Mouse (Mus musculus) liver, embryonic 14.5 days (tissue): ENCODE measurements around the gene Rom1. TPM values are rescaled to one million over a fixed set of nuclear protein-coding genes. Genes with fewer than 3 reads are reported as not detected.

Experiments
- ATAC-seq: fragments of 200-750 bp; cut with Nextera tagmentation; 2 replicates; pipeline ENCODE4 v1.8.0; 2017; ENCODE audit warnings: moderate number of reproducible peaks, mild to moderate bottlenecking, moderate library complexity; ENCODE audit not compliant: insufficient read depth
- DNase-seq, 3 experiments: peaks; one replicate each; pipeline ENCODE4 v3.0.0-alpha.2; 2012 to 2013; ENCODE audit warnings: low read depth in 3 of 3, low spot score in 3 of 3
- H3K27ac ChIP-seq: fragments of 300-500 bp; sonication (generic); 2 replicates; pipeline ENCODE4 v1.5.1; 2014; ENCODE audit warnings: moderate library complexity, mild to moderate bottlenecking, control low read depth, inconsistent platforms
- H3K27me3 ChIP-seq: fragments of 300-500 bp; sonication (generic); 2 replicates; pipeline ENCODE4 v1.6.1; 2014; ENCODE audit warnings: mild to moderate bottlenecking, low read length, moderate library complexity; ENCODE audit not compliant: control insufficient read depth, insufficient read depth
- H3K36me3 ChIP-seq: fragments of 300-500 bp; sonication (generic); replicated peaks from 2 replicates; pipeline ENCODE4 v1.6.1; 2014; ENCODE audit warnings: low read depth; ENCODE audit not compliant: control insufficient read depth, insufficient read depth
- H3K4me1 ChIP-seq, 2 experiments: fragments of 200-500 bp in 1 of 2; fragments of 300-500 bp in 1 of 2; sonication (generic) in 1 of 2; replicated peaks; 2 replicates each; pipeline ENCODE4 v1.6.1; 2012 to 2014; ENCODE audit warnings: antibody characterized with exemption in 1 of 2, inconsistent platforms in 1 of 2, low read length in 1 of 2; ENCODE audit not compliant: control insufficient read depth in 2 of 2, insufficient read depth in 2 of 2
- H3K4me2 ChIP-seq: fragments of 300-500 bp; sonication (generic); 2 replicates; pipeline ENCODE4 v1.6.1; 2014; ENCODE audit warnings: low read depth, mild to moderate bottlenecking, control low read depth, moderate library complexity
- H3K4me3 ChIP-seq, 2 experiments: fragments of 200-500 bp in 1 of 2; fragments of 300-500 bp in 1 of 2; sonication (generic) in 1 of 2; 2 replicates each; pipeline ENCODE4 v1.5.1; 2012 to 2014; ENCODE audit warnings: low read depth in 2 of 2, low read length in 2 of 2, mild to moderate bottlenecking in 2 of 2, control low read depth in 1 of 2, inconsistent platforms in 1 of 2, moderate library complexity in 1 of 2; ENCODE audit not compliant: insufficient read depth in 1 of 2
- H3K9ac ChIP-seq: fragments of 300-500 bp; sonication (generic); replicated peaks from 2 replicates; pipeline ENCODE4 v1.6.1; 2014; ENCODE audit warnings: mild to moderate bottlenecking, control low read depth, moderate library complexity
- H3K9me3 ChIP-seq: fragments of 300-500 bp; sonication (generic); 2 replicates; pipeline ENCODE4 v1.6.1; 2016; ENCODE audit warnings: low read length, mixed read lengths; ENCODE audit not compliant: control insufficient read depth
- CTCF ChIP-seq: IDR thresholded peaks from 2 replicates; pipeline ENCODE4 v1.5.1; 2016; ENCODE audit warnings: antibody characterized with exemption, low read depth, control low read depth
- EP300 ChIP-seq: IDR thresholded peaks from 2 replicates; pipeline ENCODE4 v1.6.1; 2016; ENCODE audit warnings: antibody characterized with exemption, low read depth
- WGBS: fragments of 180-500 bp; shearing (Covaris S2); extraction: QIAGEN DNeasy Blood & Tissue Kit; methylation state at CpG from one replicate; pipeline ENCODE4 v1.1.7; 2014; ENCODE audit not compliant: insufficient replicate concordance; 5-methylcytosine and 5-hydroxymethylcytosine counted together
- polyA plus RNA-seq, 2 experiments: library from polyadenylated mRNA; depleted of rRNA in 1 of 2; stranded (reverse) in 1 of 2; unstranded in 1 of 2; fragments of >200 nt; fragmentation: Nextera tagmentation in 1 of 2; extraction: Ambion mirVana in 1 of 2; gene quantifications; 2 replicates each; pipeline versions ENCODE4 v1.2.1 to v1.2.3; 2012 to 2014

Gene Rom1
- polyA plus RNA-seq, 2 experiments, result 1.4 to 2.8 TPM

DNA sequence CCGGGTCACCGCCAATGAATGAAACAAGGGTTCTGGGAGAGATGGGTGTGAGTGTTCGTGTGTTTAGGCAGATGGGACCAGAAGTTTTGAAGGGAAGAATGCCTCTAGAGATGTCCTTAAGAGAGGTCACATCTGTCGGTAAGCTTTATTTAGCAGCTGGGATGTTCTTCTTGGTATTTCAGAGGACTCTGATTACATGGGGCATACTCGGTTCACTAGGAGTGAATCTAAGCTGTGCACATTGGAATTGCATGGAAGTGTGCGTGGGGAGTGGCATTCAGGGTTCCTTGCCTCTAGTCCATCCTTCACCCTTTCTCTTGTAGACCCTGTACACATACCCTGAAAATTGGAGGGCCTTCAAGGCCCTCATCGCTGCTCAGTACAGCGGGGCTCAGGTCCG, 38.7 kb upstream of the Rom1 start:
- WGBS, result 4% methylated on average over 9 of the region's 9 CpGs
- H3K27ac ChIP-seq, result peak overlapping the region; percentile 69
- ATAC-seq (no peak), DNase-seq (no peak)
- TF ChIP-seq CTCF, result no peak
- peak overlapping the region; percentile 66 to 91 for H3K4me3 ChIP-seq
- peak overlapping the region; percentile 73 for H3K4me2 ChIP-seq
- H3K9ac ChIP-seq, result peak overlapping the region; percentile 73
- no peaks in the 10 kb centered on the region for H3K9me3 ChIP-seq
- H3K27me3 ChIP-seq, result no peaks in the 10 kb centered on the region
- peaks cover 8% of the 10 kb centered on the region in 2 experiments for H3K4me1 ChIP-seq
- peaks cover 63% of the 10 kb centered on the region for H3K36me3 ChIP-seq

DNA sequence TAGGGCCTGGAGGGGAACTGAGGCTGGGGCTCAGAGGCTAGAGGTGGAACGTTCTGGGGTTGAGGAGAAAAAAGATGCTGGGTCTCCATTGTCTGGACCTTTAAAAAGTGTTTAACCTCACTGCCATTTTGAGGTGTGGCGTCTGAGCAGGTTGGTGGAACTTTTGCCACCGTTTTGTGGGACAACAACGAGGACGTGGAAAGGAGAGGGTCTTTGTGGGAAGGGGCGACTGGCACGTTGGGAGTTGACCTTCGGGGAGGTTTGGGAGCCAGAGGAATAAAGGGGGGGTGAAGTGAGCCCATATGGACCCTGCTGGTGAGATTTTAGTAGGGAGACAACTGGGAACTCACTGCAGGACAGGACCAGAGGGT, 38.2 kb upstream of the Rom1 start:
- H3K9me3 ChIP-seq, result no peaks in the 10 kb centered on the region
- peak overlapping the region; percentile 66 to 91 for H3K4me3 ChIP-seq
- peaks cover 63% of the 10 kb centered on the region for H3K36me3 ChIP-seq
- DNase-seq, result no peak
- ATAC-seq, result no peak
- H3K27ac ChIP-seq, result peak overlapping the region; percentile 69
- WGBS, result 0% methylated on average over 8 of the region's 8 CpGs
- H3K4me2 ChIP-seq, result peak overlapping the region; percentile 73
- H3K27me3 ChIP-seq, result no peaks in the 10 kb centered on the region
- H3K4me1 ChIP-seq, result peaks cover 8% of the 10 kb centered on the region in 2 experiments
- H3K9ac ChIP-seq, result peak overlapping the region; percentile 73
- TF ChIP-seq EP300 (no peak), CTCF (no peak)

DNA sequence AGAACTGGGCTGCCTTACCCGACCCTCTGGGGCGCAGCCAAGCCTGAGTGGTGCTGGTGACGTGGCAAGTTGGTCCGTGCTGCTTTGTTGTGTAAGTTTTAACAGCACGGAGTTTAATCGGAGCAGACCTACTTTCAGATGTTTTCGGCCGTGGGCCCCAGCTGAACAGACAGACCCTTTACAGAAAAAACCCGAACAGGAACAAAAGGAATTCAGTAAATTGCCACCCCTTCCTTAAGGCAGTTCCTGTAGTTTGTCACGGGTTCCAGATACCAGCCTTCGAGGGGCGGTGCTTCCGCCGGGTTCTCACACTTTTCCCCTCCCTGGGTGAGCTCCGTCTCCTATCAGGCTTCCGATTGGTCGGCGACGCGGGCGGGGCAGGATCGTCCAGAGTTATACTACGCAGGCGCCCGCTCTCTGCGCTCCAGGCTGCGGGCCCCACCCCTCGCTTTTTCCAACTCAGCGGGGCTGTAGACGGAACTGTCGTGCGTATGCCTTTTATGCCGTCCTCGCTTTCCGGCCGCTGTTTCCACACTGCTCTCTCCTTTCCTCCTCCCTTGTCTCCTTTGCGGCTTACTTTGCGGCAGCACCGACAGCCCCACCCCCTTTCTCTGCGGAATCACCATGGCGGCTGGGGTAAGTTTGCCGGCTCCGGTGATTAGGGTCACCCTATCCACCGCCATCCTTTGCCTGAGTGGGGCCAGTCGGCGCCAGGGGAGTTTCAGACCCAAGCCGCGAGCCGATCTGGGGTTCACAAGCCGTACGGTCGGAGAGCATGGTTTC, 37.6 kb upstream of the Rom1 start, which contains the start of gene Eef1g:
Eef1g (plus strand) TSS at position 452 of the 783 bp plus-strand sequence.
- under 1% methylated on average over 52 of the region's 52 CpGs for WGBS
- H3K9ac ChIP-seq, result peak within 1 kb of the TSS; percentile 73
- peak within 1 kb of the TSS; percentile 68 to 91 for H3K4me3 ChIP-seq
- peak within 1 kb of the TSS; percentile 76 for H3K27ac ChIP-seq
- peak; percentile 99 for ATAC-seq
- no peak for TF ChIP-seq CTCF
- TF ChIP-seq EP300, result no peak
- H3K4me2 ChIP-seq, result peak within 1 kb of the TSS; percentile 81
- H3K36me3 ChIP-seq, result peaks cover 61% of the 10 kb centered on the region
- peaks cover 8% of the 10 kb centered on the region in 2 experiments for H3K4me1 ChIP-seq
- DNase-seq, result peak; percentile 99
- H3K9me3 ChIP-seq, result no peaks in the 10 kb centered on the region
- H3K27me3 ChIP-seq, result no peaks in the 10 kb centered on the region

DNA sequence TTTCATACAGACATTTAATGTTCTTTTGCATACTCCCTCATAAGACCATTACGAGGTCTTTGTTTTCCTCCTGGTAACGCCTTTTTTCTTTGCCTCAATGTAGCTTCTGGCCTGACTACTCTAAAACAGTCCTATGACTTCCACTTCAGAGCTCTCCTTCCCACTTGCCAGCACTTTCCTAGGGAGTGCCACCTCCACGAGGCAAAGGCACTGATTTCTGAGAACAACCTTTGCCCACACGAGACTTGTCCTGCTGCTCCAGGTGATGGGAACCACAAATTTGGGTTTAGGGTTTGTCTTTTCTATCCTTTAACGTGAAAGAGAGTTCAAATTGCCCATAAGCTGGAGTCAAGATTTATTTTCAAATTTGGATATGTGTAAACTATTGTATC, 37.0 kb upstream of the Rom1 start:
- H3K4me3 ChIP-seq, result peak overlapping the region; percentile 68 to 75
- H3K27me3 ChIP-seq, result no peaks in the 10 kb centered on the region
- 46% methylated on average over 5 of the region's 5 CpGs for WGBS
- peak overlapping the region; percentile 76 for H3K27ac ChIP-seq
- H3K9ac ChIP-seq, result peak overlapping the region; percentile 68
- TF ChIP-seq EP300 (no peak), CTCF (no peak)
- no peak for DNase-seq
- H3K4me1 ChIP-seq, result peaks cover 8% of the 10 kb centered on the region in 2 experiments
- peak overlapping the region; percentile 81 for H3K4me2 ChIP-seq
- H3K36me3 ChIP-seq, result peaks cover 61% of the 10 kb centered on the region
- H3K9me3 ChIP-seq, result no peaks in the 10 kb centered on the region
- no peak for ATAC-seq

DNA sequence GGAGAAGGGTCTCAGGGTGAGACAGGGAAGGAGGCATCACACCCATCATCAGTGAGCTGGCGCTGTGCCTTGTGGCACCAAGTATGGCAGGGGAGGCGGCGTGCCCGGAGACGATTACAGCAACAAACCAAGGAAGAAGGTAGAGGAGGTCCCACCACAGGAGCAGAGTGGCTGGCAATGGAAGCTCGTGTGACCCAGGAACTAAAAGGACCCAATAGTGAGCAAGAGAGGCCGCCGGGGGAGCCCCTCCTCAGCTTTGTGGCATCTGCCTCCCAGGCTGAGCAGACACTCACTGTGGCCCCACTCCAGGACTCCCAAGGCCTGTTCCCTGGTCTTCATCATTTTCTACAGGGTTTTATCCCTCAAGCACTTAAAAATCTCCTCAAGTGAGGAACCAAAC, 36.6 kb upstream of the Rom1 start:
- Histone ChIP-seq H3K27me3 (no peaks in the 10 kb centered on the region), H3K4me2 (peak overlapping the region; percentile 81), H3K36me3 (peaks cover 59% of the 10 kb centered on the region), H3K4me1 (peaks cover 8% of the 10 kb centered on the region in 2 experiments), H3K9ac (peak overlapping the region; percentile 68; the same call in 1 of the 2 replicates), H3K4me3 (peak overlapping the region in 1 of 2 experiments; percentile 68; a peak in 2 of 4 replicates), H3K27ac (peak overlapping the region; percentile 76), H3K9me3 (no peaks in the 10 kb centered on the region)
- ATAC-seq (no peak), DNase-seq (no peak)
- no peak for TF ChIP-seq EP300
- TF ChIP-seq CTCF, result no peak
- WGBS, result 72% methylated on average over 8 of the region's 8 CpGs
